Mouse (Mus musculus) limb, embryonic 12.5 days (tissue): ENCODE results near the gene Foxp3. TPM values are rescaled to one million over a fixed set of nuclear protein-coding genes. Genes with fewer than 3 reads are reported as not detected.

Source experiments
- ATAC-seq: fragments of 200-750 bp; cut with Nextera tagmentation; 2 replicates; pipeline ENCODE4 v1.8.0; 2017; ENCODE audit warnings: low read depth, moderate TSS enrichment; ENCODE audit not compliant: insufficient number of reproducible peaks, insufficient read depth, low FRiP score, low TSS enrichment
- H3K27ac ChIP-seq: fragments of 300-500 bp; sonication (generic); 2 replicates; pipeline ENCODE4 v1.5.1; 2016; ENCODE audit warnings: mild to moderate bottlenecking, moderate library complexity
- H3K27me3 ChIP-seq: fragments of 300-500 bp; sonication (generic); 2 replicates; pipeline ENCODE4 v1.6.1; 2016; ENCODE audit warnings: mild to moderate bottlenecking, moderate library complexity
- H3K36me3 ChIP-seq: fragments of 300-500 bp; sonication (generic); 2 replicates; pipeline ENCODE4 v1.6.1; 2016; ENCODE audit warnings: mild to moderate bottlenecking, moderate library complexity
- H3K4me1 ChIP-seq: fragments of 300-500 bp; sonication (generic); replicated peaks from 2 replicates; pipeline ENCODE4 v1.6.1; 2016
- H3K4me2 ChIP-seq: fragments of 300-500 bp; sonication (generic); 2 replicates; pipeline ENCODE4 v1.6.1; 2016; ENCODE audit warnings: mild to moderate bottlenecking, moderate library complexity
- H3K4me3 ChIP-seq: fragments of 300-500 bp; sonication (generic); replicated peaks from 2 replicates; pipeline ENCODE4 v1.5.1; 2016; ENCODE audit warnings: mild to moderate bottlenecking
- H3K9ac ChIP-seq: fragments of 300-500 bp; sonication (generic); replicated peaks from 2 replicates; pipeline ENCODE4 v1.6.1; 2016; ENCODE audit warnings: mild to moderate bottlenecking, moderate library complexity
- H3K9me3 ChIP-seq: fragments of 300-500 bp; sonication (generic); 2 replicates; pipeline ENCODE4 v1.6.1; 2016; ENCODE audit warnings: mild to moderate bottlenecking, moderate library complexity
- WGBS: fragments of 180-500 bp; shearing (Covaris S2); methylation state at CpG from one replicate; pipeline ENCODE4 v1.1.7; 2016; 5-methylcytosine and 5-hydroxymethylcytosine counted together
- polyA plus RNA-seq: library from polyadenylated mRNA; unstranded; fragments of >200 nt; fragmentation: Nextera tagmentation; extraction: Ambion mirVana; gene quantifications from 2 replicates; pipeline ENCODE4 v1.2.1, GENCODE M21; 2016

Gene Foxp3
- polyA plus RNA-seq, 1 experiment from 2014 or later: not detected

DNA sequence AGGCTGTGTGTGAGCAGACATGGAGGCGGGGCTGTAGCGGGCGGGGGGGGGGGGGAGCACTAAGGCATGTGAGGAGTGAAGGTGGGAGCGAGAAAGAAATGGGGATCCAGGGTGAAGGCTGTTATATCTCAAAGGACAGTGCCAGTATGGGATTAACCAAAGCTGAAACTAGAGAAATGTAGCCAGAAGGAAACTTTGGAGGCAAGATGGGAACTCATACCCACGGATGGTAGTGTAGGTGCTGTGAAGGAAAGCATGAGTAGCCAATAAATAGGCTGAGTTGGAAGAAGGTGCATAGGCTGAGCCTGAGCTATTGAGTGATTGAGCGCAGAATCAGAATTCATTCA is 1.4 kb downstream of the Foxp3 start:
- peak overlapping the region; percentile 56; the same call in 1 of the 2 replicates for H3K27ac ChIP-seq
- H3K4me1 ChIP-seq: peaks cover 12% of the 10 kb centered on the region
- WGBS: 17% methylated on average over 5 of the region's 6 CpGs
- H3K9ac ChIP-seq: no peak overlapping the region
- peak overlapping the region; percentile 58 for H3K4me3 ChIP-seq
- no peak for ATAC-seq
- H3K9me3 ChIP-seq: 0 out of 2 replicates have a peak, but pooled peaks cover 4% of the 10 kb centered on the region
- no peaks in the 10 kb centered on the region for H3K27me3 ChIP-seq
- no peaks in the 10 kb centered on the region for H3K36me3 ChIP-seq
- peak overlapping the region; percentile 50 for H3K4me2 ChIP-seq

DNA sequence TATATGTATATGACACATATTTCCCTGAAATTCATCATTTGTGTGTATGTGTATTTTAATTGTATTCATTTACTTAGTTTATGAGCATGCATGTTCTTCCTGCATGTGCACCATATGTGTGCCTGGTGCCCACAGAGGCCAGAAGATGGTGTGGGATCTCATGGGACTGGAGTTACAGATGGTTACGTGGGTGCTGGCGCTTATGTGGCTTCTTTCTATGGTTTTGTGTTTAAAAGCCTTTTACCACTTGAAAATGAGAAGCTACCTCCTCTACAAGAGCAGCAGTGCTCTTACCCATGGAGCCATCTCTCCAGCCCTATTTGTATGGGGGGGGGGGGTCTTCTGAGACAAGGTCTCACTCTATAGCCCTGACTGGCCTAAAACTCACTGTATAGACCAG is 7.7 kb downstream of the Foxp3 start:
- H3K9me3 ChIP-seq: no peaks in the 10 kb centered on the region
- no peak for ATAC-seq
- H3K4me1 ChIP-seq: no peaks in the 10 kb centered on the region
- no peak overlapping the region for H3K9ac ChIP-seq
- no peaks in the 10 kb centered on the region for H3K36me3 ChIP-seq
- no peak overlapping the region for H3K27ac ChIP-seq
- WGBS: 84% methylated on average over 2 of the region's 2 CpGs
- H3K4me2 ChIP-seq: no peak overlapping the region
- H3K27me3 ChIP-seq: no peaks in the 10 kb centered on the region
- H3K4me3 ChIP-seq: no peak overlapping the region

DNA sequence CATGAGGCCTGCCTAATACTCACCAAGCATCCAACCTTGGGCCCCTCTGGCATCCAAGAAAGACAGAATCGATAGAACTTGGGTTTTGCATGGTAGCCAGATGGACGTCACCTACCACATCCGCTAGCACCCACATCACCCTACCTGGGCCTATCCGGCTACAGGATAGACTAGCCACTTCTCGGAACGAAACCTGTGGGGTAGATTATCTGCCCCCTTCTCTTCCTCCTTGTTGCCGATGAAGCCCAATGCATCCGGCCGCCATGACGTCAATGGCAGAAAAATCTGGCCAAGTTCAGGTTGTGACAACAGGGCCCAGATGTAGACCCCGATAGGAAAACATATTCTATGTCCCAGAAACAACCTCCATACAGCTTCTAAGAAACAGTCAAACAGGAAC is 10.4 kb downstream of the Foxp3 start:
- no peaks in the 10 kb centered on the region for H3K4me1 ChIP-seq
- ATAC-seq: no peak
- no peak overlapping the region for H3K4me2 ChIP-seq
- H3K27ac ChIP-seq: no peak overlapping the region
- no peaks in the 10 kb centered on the region for H3K9me3 ChIP-seq
- WGBS: 94% methylated on average over 10 of the region's 11 CpGs
- peaks cover 5% of the 10 kb centered on the region; the same call in 1 of the 2 replicates for H3K36me3 ChIP-seq
- H3K4me3 ChIP-seq: no peak overlapping the region
- no peaks in the 10 kb centered on the region for H3K27me3 ChIP-seq
- H3K9ac ChIP-seq: no peak overlapping the region

DNA sequence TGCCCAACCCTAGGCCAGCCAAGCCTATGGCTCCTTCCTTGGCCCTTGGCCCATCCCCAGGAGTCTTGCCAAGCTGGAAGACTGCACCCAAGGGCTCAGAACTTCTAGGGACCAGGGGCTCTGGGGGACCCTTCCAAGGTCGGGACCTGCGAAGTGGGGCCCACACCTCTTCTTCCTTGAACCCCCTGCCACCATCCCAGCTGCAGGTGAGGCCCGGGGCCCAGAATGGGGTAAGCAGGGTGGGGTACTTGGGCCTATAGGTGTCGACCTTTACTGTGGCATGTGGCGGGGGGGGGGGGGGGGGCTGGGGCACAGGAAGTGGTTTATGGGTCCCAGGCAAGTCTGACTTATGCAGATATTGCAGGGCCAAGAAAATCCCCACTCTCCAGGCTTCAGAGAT is 12.9 kb downstream of the Foxp3 start:
- Histone ChIP-seq H3K27ac (no peak overlapping the region), H3K9ac (no peak overlapping the region), H3K4me1 (no peaks in the 10 kb centered on the region), H3K36me3 (peaks cover 9% of the 10 kb centered on the region; the same call in 1 of the 2 replicates), H3K9me3 (no peaks in the 10 kb centered on the region), H3K4me3 (no peak overlapping the region), H3K4me2 (no peak overlapping the region), H3K27me3 (no peaks in the 10 kb centered on the region)
- ATAC-seq: no peak
- WGBS: 96% methylated on average over 3 of the region's 5 CpGs

DNA sequence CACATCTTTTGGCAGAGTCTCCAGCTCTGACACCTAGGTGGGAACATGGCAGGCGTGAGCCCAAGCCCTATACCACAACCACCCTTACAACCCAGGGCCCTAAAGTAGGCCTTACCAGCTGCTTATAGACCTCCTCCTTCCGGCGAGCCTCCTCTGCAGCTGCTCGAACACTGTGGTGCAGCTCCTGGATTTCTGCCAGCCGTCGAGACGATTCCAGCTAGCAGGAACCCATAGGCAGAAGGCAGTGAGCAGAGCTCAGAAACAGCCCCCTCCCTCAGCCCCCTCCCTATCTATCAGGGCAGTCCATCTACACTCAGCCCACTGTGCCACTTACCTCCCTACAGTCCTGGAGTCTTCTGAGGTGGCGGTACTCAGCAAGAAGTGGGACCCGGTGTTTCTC is 21.9 kb downstream of the Foxp3 start:
- ATAC-seq: no peak
- WGBS: 91% methylated on average over 9 of the region's 9 CpGs
- Histone ChIP-seq H3K4me3 (no peak overlapping the region), H3K9ac (no peak overlapping the region), H3K27ac (no peak overlapping the region), H3K9me3 (no peaks in the 10 kb centered on the region), H3K4me1 (no peaks in the 10 kb centered on the region), H3K27me3 (no peaks in the 10 kb centered on the region), H3K4me2 (no peak overlapping the region), H3K36me3 (peaks cover 56% of the 10 kb centered on the region)

DNA sequence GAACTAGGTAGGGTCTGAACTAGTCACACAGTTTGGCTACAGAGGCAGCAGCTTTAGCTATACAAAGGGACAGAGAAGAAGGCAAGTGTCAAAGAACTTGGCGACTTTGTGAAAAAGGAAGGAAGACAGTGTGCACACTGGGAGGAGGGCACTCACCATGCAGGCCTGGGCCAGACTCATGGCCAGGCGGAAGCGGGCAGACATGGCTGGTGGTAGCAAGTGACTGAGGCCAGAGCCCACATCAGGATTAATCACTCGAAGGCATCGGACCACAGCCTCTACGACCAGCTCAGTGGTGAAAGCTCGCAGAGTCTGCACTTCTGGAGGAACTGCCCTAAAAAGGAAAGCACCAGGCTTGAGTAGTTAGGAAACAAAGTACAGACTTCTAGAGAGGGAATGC is 30.6 kb downstream of the Foxp3 start:
- ATAC-seq: no peak
- H3K4me2 ChIP-seq: peak overlapping the region; percentile 54

DNA sequence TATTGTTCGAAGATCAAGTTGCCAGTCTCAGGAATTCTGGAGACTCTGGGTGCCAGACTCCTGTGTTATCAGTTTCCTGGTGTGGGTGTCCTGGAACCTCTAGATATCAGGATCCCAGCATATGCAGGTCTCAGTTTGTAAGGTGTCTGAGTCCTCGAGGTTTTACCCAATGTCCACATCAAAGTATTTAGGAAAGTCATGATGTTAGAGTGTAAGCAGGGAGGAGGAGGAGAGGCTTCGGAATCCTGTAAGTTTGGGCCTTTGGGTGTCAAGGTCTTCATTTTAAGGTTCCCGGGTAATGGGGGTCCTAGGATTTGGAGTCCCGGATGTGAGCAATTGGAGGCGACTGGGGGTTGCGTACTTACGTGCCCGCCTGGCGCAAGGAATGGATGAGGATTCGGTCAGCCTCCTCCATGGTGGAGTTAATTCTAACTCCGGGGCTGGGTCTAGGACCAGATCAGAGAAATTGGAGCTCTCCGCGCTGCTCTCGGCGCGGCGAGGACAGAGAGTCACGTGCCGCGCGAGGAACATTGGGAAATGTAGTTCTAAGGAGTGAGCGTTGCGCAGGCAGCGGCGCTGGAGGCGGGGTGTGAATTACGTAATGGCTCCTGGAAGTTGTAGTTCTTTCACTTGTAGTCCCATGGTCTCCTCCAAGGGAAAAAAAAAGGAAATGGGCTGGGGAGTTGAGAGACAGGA is 31.6 kb downstream of the Foxp3 start, which contains the start of gene Ccdc22:
TSS of gene Ccdc22 (minus strand) at position 639 of the 696 bp plus-strand sequence.
- Histone ChIP-seq H3K36me3 (no peaks in the 10 kb centered on the region), H3K9ac (no peak within 1 kb of the TSS; the same call in 1 of the 2 replicates), H3K4me1 (no peaks in the 10 kb centered on the region), H3K27me3 (peaks cover 5% of the 10 kb centered on the region; the same call in 1 of the 2 replicates), H3K4me3 (peak within 1 kb of the TSS; percentile 43), H3K4me2 (peak within 1 kb of the TSS; percentile 54), H3K27ac (no peak within 1 kb of the TSS), H3K9me3 (no peaks in the 10 kb centered on the region)
- 18% methylated on average over 28 of the region's 28 CpGs for WGBS
- peak; percentile 88 for ATAC-seq

More for the DNA sequence above, 30.6 kb downstream of the Foxp3 start:
- H3K9me3 ChIP-seq: no peaks in the 10 kb centered on the region
- no peak overlapping the region for H3K27ac ChIP-seq
- 0 out of 2 replicates have a peak overlapping the region, but pooled peaks have one; percentile 43 for H3K4me3 ChIP-seq
- WGBS: 88% methylated on average over 7 of the region's 7 CpGs
- no peaks in the 10 kb centered on the region for H3K27me3 ChIP-seq
- H3K36me3 ChIP-seq: peaks cover 5% of the 10 kb centered on the region; the same call in 1 of the 2 replicates
- no peak overlapping the region for H3K9ac ChIP-seq
- H3K4me1 ChIP-seq: no peaks in the 10 kb centered on the region

DNA sequence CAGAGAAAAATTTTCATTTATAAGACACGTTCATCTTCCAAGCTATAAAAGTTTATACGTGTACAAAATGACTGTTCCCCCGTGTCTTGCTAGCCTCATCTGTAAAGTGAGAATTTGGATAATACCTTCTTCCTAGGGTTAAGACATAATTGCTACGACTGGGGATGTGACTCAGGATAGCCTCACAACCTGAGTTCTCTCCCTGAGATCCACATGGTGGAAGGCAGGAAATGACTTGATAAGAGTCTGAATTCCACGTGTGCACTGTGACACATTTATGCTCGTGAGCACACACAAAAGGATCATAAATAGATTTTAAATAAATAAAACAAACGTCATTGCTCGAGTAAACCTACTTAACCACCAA is 32.1 kb downstream of the Foxp3 start:
- peak; percentile 49 for ATAC-seq
- Histone ChIP-seq H3K9me3 (no peaks in the 10 kb centered on the region), H3K4me1 (no peaks in the 10 kb centered on the region), H3K9ac (no peak overlapping the region), H3K36me3 (no peaks in the 10 kb centered on the region), H3K27ac (no peak overlapping the region), H3K4me2 (no peak overlapping the region), H3K4me3 (no peak overlapping the region), H3K27me3 (peaks cover 8% of the 10 kb centered on the region; the same call in 1 of the 2 replicates)
- 35% methylated on average over 8 of the region's 8 CpGs for WGBS

DNA sequence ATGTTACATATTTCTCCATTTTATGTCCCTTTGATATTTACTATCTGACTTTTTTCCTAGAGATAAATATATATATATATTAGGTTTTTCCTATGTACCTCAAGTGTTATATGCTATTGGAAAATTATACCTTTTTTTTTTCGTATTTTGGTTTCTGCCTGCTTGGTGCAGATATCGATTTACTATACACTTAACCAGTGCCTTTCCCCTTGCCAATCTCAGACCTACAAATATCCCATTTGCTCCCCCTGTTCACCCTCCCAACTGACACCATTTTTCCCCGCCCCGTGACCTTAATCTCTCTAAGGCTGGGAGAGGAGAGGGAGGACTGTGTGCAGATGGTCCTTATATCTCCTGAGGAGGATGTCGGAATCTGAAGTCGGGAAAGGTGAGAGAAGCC is 33.3 kb downstream of the Foxp3 start, which contains the start of gene Cacna1f:
TSS of gene Cacna1f (plus strand) at position 301 of the 400 bp plus-strand sequence.
- 75% methylated on average over 6 of the region's 6 CpGs for WGBS
- Histone ChIP-seq H3K4me3 (no peak within 1 kb of the TSS), H3K4me1 (no peaks in the 10 kb centered on the region), H3K9me3 (no peaks in the 10 kb centered on the region), H3K27ac (no peak within 1 kb of the TSS), H3K36me3 (no peaks in the 10 kb centered on the region), H3K4me2 (no peak within 1 kb of the TSS), H3K9ac (no peak within 1 kb of the TSS), H3K27me3 (peaks cover 18% of the 10 kb centered on the region)
- ATAC-seq: no peak

DNA sequence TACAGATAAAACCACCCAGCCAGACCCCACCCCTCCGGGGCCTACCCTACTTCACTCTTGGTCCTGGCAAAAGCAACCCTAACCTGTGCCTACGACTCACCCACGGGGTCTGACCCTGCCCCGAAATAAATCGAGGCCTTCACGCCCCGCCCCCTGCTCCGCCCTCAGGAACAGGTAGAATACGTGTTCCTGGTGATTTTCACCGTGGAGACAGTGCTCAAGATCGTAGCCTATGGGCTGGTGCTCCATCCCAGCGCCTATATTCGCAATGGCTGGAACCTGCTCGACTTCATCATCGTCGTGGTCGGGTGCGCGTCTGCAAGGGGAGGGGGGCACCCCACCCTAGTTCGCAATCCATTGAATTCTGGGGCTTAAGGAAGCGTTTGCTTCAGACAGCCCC is 36.6 kb downstream of the Foxp3 start:
- no peak overlapping the region for H3K9ac ChIP-seq
- WGBS: 27% methylated on average over 21 of the region's 21 CpGs
- ATAC-seq: no peak

DNA sequence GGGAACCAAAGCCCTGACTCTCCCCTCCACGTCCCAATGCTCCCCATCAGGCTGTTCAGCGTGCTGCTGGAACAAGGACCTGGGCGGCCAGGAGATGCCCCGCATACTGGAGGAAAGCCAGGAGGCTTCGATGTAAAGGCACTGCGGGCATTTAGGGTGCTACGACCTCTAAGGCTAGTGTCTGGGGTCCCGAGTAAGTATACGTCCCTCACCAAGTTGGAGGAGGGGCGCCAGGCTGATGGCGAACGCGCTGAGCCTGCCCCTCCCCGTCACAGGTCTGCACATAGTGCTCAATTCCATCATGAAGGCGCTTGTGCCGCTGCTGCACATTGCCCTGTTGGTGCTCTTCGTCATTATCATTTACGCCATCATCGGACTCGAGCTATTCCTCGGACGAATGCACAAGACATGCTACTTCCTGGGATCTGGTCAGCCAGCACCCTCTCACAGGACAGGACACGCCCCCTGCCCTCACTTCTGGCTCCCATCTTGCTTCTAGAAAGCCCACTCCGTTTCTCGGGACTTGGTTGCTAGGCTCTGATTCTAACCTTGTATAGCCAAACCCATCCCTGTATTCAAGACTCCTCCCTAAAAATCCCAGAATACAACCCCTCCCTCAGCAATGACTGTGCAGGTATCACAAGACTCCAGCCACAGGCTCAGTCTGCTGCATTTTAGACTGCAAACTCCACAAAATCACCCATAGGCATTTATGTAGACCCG is 37.3 kb downstream of the Foxp3 start:
- peak overlapping the region; percentile 67 for H3K4me2 ChIP-seq
- H3K4me3 ChIP-seq: peak overlapping the region; percentile 37
- no peaks in the 10 kb centered on the region for H3K36me3 ChIP-seq
- no peak overlapping the region; the same call in 1 of the 2 replicates for H3K9ac ChIP-seq
- peaks cover 18% of the 10 kb centered on the region for H3K27me3 ChIP-seq
- 19% methylated on average over 26 of the region's 26 CpGs for WGBS
- no peaks in the 10 kb centered on the region for H3K4me1 ChIP-seq
- H3K27ac ChIP-seq: no peak overlapping the region
- ATAC-seq: no peak
- no peaks in the 10 kb centered on the region for H3K9me3 ChIP-seq

More for the DNA sequence above, 36.6 kb downstream of the Foxp3 start:
- no peaks in the 10 kb centered on the region for H3K9me3 ChIP-seq
- H3K36me3 ChIP-seq: no peaks in the 10 kb centered on the region
- peak overlapping the region; percentile 67 for H3K4me2 ChIP-seq
- peak overlapping the region; percentile 37 for H3K4me3 ChIP-seq
- H3K27ac ChIP-seq: no peak overlapping the region
- H3K4me1 ChIP-seq: no peaks in the 10 kb centered on the region
- H3K27me3 ChIP-seq: peaks cover 18% of the 10 kb centered on the region
